Mouse (Mus musculus): ENCODE results near the gene Gimap1. TPM values are rescaled to one million over a fixed set of nuclear protein-coding genes. Genes with fewer than 3 reads are reported as not detected.

Gimap1 gene
- 2.9 and 3.4 TPM in 2 replicates for polyA plus RNA-seq (2021; fragmentation: Nextera tagmentation)
- long read RNA-seq, experiment 1, partial matches to known transcripts, result 0 of 5 reads
- long read RNA-seq, experiment 1, other reads (novel, unspliced or antisense), result 0 of 5 reads
- long read RNA-seq, experiment 2, partial matches to known transcripts, result 0 of 4 reads
- long read RNA-seq, experiment 2, other reads (novel, unspliced or antisense), result 0 of 4 reads

GRCm38 (mm10) chr6:48738961-48739779, at the start of gene Gimap1:
Gene Gimap1 (plus strand): TSS chr6:48739054.

GRCm38 (mm10) chr6:48718455-48718854, 20.4 kb upstream of the Gimap1 start, which contains the start of the genes Gm28053 and Gimap7:
Gene Gm28053 (plus strand): TSS chr6:48718607.
Gene Gimap7 (plus strand): TSS chr6:48718621.

GRCm38 (mm10) chr6:48745959-48746889, 7.4 kb downstream of the Gimap1 start, which contains the start of gene Gimap5:
Gene Gimap5 (plus strand): TSS chr6:48746197.

GRCm38 (mm10) chr6:48770696-48771095, 31.8 kb downstream of the Gimap1 start, which contains the start of gene Gimap3:
Gene Gimap3 (minus strand): TSS chr6:48770851.

Other genes starting within 250 kb of the Gimap1 start
- 629 and 681 TPM in 2 replicates for gene Atp6v0e2, start 201.4 kb upstream of the Gimap1 start, polyA plus RNA-seq (2021; fragmentation: Nextera tagmentation)
- gene Lrrc61, start 184.3 kb upstream of the Gimap1 start, polyA plus RNA-seq (2021; fragmentation: Nextera tagmentation), result 25.9 and 31.8 TPM in 2 replicates
- 24.4 and 29.4 TPM in 2 replicates for gene Rarres2, start 166.3 kb upstream of the Gimap1 start, polyA plus RNA-seq (2021; fragmentation: Nextera tagmentation)
- not detected in 2 replicates for gene Gm45021, start 149.4 kb upstream of the Gimap1 start, polyA plus RNA-seq (2021; fragmentation: Nextera tagmentation)
- gene Repin1, start 145.2 kb upstream of the Gimap1 start, polyA plus RNA-seq (2021; fragmentation: Nextera tagmentation), result 20.9 and 23.4 TPM in 2 replicates
- not detected in 2 replicates for gene Gm44965, start 145.1 kb upstream of the Gimap1 start, polyA plus RNA-seq (2021; fragmentation: Nextera tagmentation)
- 5.5 and 8.7 TPM in 2 replicates for gene Zfp775, start 137.0 kb upstream of the Gimap1 start, polyA plus RNA-seq (2021; fragmentation: Nextera tagmentation)
- gene AI854703, start 112.3 kb upstream of the Gimap1 start, polyA plus RNA-seq (2021; fragmentation: Nextera tagmentation), result 9.7 and 11.6 TPM in 2 replicates
- gene Gimap8, start 91.8 kb upstream of the Gimap1 start, polyA plus RNA-seq (2021; fragmentation: Nextera tagmentation), result 0.14 and 0.15 TPM in 2 replicates
- gene Gimap9, start 62.9 kb upstream of the Gimap1 start, polyA plus RNA-seq (2021; fragmentation: Nextera tagmentation), result 0.36 and 0.38 TPM in 2 replicates
- gene Gimap4, start 54.5 kb upstream of the Gimap1 start, polyA plus RNA-seq (2021; fragmentation: Nextera tagmentation), result 0.20 and 0.39 TPM in 2 replicates
- 2.5 and 3.2 TPM in 2 replicates for gene Gimap6, start 30.8 kb upstream of the Gimap1 start, polyA plus RNA-seq (2021; fragmentation: Nextera tagmentation)
- gene Gm28053, start 20.4 kb upstream of the Gimap1 start, polyA plus RNA-seq (2021; fragmentation: Nextera tagmentation), result 0.59 TPM in 1 of 2 replicates, not detected in the other
- not detected in 2 replicates for gene Gimap7, start 20.4 kb upstream of the Gimap1 start, polyA plus RNA-seq (2021; fragmentation: Nextera tagmentation)
- 0.44 and 0.63 TPM in 2 replicates for gene Gimap5, start 7.1 kb downstream of the Gimap1 start, polyA plus RNA-seq (2021; fragmentation: Nextera tagmentation)
- gene Gimap3, start 31.8 kb downstream of the Gimap1 start, polyA plus RNA-seq (2021; fragmentation: Nextera tagmentation), result 0.10 TPM in 1 of 2 replicates, not detected in the other
- 39.3 and 69.5 TPM in 2 replicates for gene Tmem176a, start 101.9 kb downstream of the Gimap1 start, polyA plus RNA-seq (2021; fragmentation: Nextera tagmentation)
- 70.9 and 75.1 TPM in 2 replicates for gene Tmem176b, start 102.4 kb downstream of the Gimap1 start, polyA plus RNA-seq (2021; fragmentation: Nextera tagmentation)
- 0.10 TPM in 1 of 2 replicates, not detected in the other for gene Aoc1, start 133.8 kb downstream of the Gimap1 start, polyA plus RNA-seq (2021; fragmentation: Nextera tagmentation)
- not detected in 2 replicates for gene 1600015I10Rik, start 190.8 kb downstream of the Gimap1 start, polyA plus RNA-seq (2021; fragmentation: Nextera tagmentation)
- gene Doxl2, start 235.9 kb downstream of the Gimap1 start, polyA plus RNA-seq (2021; fragmentation: Nextera tagmentation), result not detected in 2 replicates
- gene Svs1, start 247.8 kb downstream of the Gimap1 start, polyA plus RNA-seq (2021; fragmentation: Nextera tagmentation), result not detected in 2 replicates